Mouse (Mus musculus) urinary bladder, postnatal 25 days (tissue): ENCODE results near the gene Arel1.

Source experiments
- DNase-seq: peaks from one replicate; pipeline ENCODE4 v3.0.0; 2022; ENCODE audit warnings: low spot score

Arel1 gene

GRCm38 (mm10) chr12:84948584-84949285, 22.0 kb downstream of the Arel1 start:
- DNase-seq: no peak

GRCm38 (mm10) chr12:84947894-84948583, 22.7 kb downstream of the Arel1 start:
- no peak for DNase-seq

GRCm38 (mm10) chr12:84944813-84945553, 25.7 kb downstream of the Arel1 start:
- DNase-seq: no peak

- DNase-seq: no peak
Observed at GRCm38 (mm10) chr12:84944150-84944812, 26.4 kb downstream of the Arel1 start.

- no peak for DNase-seq
Observed at GRCm38 (mm10) chr12:84943006-84943952, 27.4 kb downstream of the Arel1 start.

- DNase-seq: no peak
Observed at GRCm38 (mm10) chr12:84941717-84942116, 29.0 kb downstream of the Arel1 start.

- DNase-seq: no peak
Observed at GRCm38 (mm10) chr12:84940343-84940742, 30.4 kb downstream of the Arel1 start.

GRCm38 (mm10) chr12:84939117-84939516, 31.6 kb downstream of the Arel1 start:
- no peak for DNase-seq

GRCm38 (mm10) chr12:84935343-84935742, 35.4 kb downstream of the Arel1 start:
- no peak for DNase-seq

- DNase-seq: no peak
Observed at GRCm38 (mm10) chr12:84932210-84932609, 38.5 kb downstream of the Arel1 start.

- no peak for DNase-seq
Observed at GRCm38 (mm10) chr12:84926542-84926941, 44.2 kb downstream of the Arel1 start.

GRCm38 (mm10) chr12:84924324-84924723, 46.4 kb downstream of the Arel1 start:
- no peak for DNase-seq

GRCm38 (mm10) chr12:84921881-84922419, 48.8 kb downstream of the Arel1 start:
- DNase-seq: no peak

- no peak for DNase-seq
Observed at GRCm38 (mm10) chr12:84918809-84919208, 51.9 kb downstream of the Arel1 start.

- DNase-seq: no peak
Observed at GRCm38 (mm10) chr12:84917799-84918198, 52.9 kb downstream of the Arel1 start.

GRCm38 (mm10) chr12:84914959-84915358, 55.7 kb downstream of the Arel1 start:
- DNase-seq: no peak

- DNase-seq: no peak
Observed at GRCm38 (mm10) chr12:84912652-84913104, 58.0 kb downstream of the Arel1 start.

GRCm38 (mm10) chr12:84911640-84912039, 59.1 kb downstream of the Arel1 start:
- DNase-seq: no peak

GRCm38 (mm10) chr12:84910066-84910465, 60.6 kb downstream of the Arel1 start:
- DNase-seq: no peak

- no peak for DNase-seq
Observed at GRCm38 (mm10) chr12:84907627-84908480, 62.8 kb downstream of the Arel1 start.
